In genomic region chr14:30716051-30716952, GRCm38 (mm10) we compare ENCODE assay signal across 8 mouse cellular contexts. TPM values are rescaled to one million over a fixed set of nuclear protein-coding genes. Genes with fewer than 3 reads are reported as not detected.
DNase-seq lines count a peak whose midpoint lies in the region; ATAC-seq and TF ChIP-seq lines count a peak whose summit lies in the region.

No protein-coding gene starts in this region.

- H3K4me1 ChIP-seq in embryonic fibroblast, embryonic 13.5 days (ENCODE audit: control insufficient read depth, insufficient read depth, low read length) = no peaks in the 10 kb centered on the region
- H3K4me1 ChIP-seq in heart, embryonic 11.5 days (ENCODE audit: control insufficient read depth, insufficient read depth, low read length) = no peaks in the 10 kb centered on the region
- H3K4me1 ChIP-seq in kidney, embryonic 14.5 days (ENCODE audit: control insufficient read depth, insufficient read depth, low read length) = peaks cover 7% of the 10 kb centered on the region
- H3K4me1 ChIP-seq in liver, embryonic 16.5 days (ENCODE audit: control insufficient read depth, low read depth, low read length) = peaks cover 13% of the 10 kb centered on the region

- peak overlapping the region; percentile 92 for H3K4me2 ChIP-seq in heart, embryonic 11.5 days
- H3K4me2 ChIP-seq in kidney, embryonic 14.5 days (replicated peaks; ENCODE audit: low read depth, low read length) = peak overlapping the region; percentile 84
- H3K4me2 ChIP-seq in liver, embryonic 16.5 days (ENCODE audit: low read depth, low read length) = peak overlapping the region; percentile 99

- H3K27ac ChIP-seq in embryonic fibroblast, embryonic 13.5 days (ENCODE audit: insufficient read depth, low read length) = no peak overlapping the region
- H3K27ac ChIP-seq in heart, embryonic 11.5 days (ENCODE audit: low read depth, low read length) = peak overlapping the region; percentile 74
- H3K27ac ChIP-seq in kidney, embryonic 14.5 days (ENCODE audit: low read depth, low read length) = peak overlapping the region; percentile 77
- peak overlapping the region; percentile 89 for H3K27ac ChIP-seq in liver, embryonic 16.5 days (ENCODE audit: low read length)

- peak; percentile 15; the same call in 1 of the 2 replicates for ATAC-seq in heart, embryonic 11.5 days (replicated peaks; ENCODE audit: insufficient number of reproducible peaks, low FRiP score, low TSS enrichment)
- peak; percentile 44 for ATAC-seq in kidney, embryonic 14.5 days (ENCODE audit: low FRiP score, low TSS enrichment)
- peak; percentile 65 for ATAC-seq in liver, embryonic 16.5 days (ENCODE audit: low read depth)

- H3K9me3 ChIP-seq in heart, embryonic 11.5 days (replicated peaks; ENCODE audit: control insufficient read depth, low read length) = no peaks in the 10 kb centered on the region
- no peaks in the 10 kb centered on the region for H3K9me3 ChIP-seq in kidney, embryonic 14.5 days (ENCODE audit: control insufficient read depth, low read length)
- H3K9me3 ChIP-seq in liver, embryonic 16.5 days (replicated peaks; ENCODE audit: control insufficient read depth, low read length) = no peaks in the 10 kb centered on the region

- DNase-seq in CD8-positive naive resting alpha-beta T cell, adult 2 months (ENCODE audit: low read depth in 2 of 2, low spot score in 2 of 2) = peak; percentile 13 to 33
- peak; percentile 70 to 77 for DNase-seq in adrenal gland, postnatal 36 days
- peak; percentile 78 for DNase-seq in neural tube, embryonic 10.5 days (ENCODE audit: extremely low spot score, low spot score)
- peak; percentile 76 for DNase-seq in testis, postnatal 10 days (ENCODE audit: low spot score)

- peak overlapping the region; percentile 74 for H3K9ac ChIP-seq in heart, embryonic 11.5 days (ENCODE audit: low read depth, low read length)
- H3K9ac ChIP-seq in kidney, embryonic 14.5 days (ENCODE audit: low read depth, low read length) = peak overlapping the region; percentile 93
- peak overlapping the region; percentile 90 for H3K9ac ChIP-seq in liver, embryonic 16.5 days (ENCODE audit: low read depth, low read length)

- H3K4me3 ChIP-seq in embryonic fibroblast, embryonic 13.5 days (ENCODE audit: insufficient read depth, low read length) = peak overlapping the region; percentile 81
- peak overlapping the region; percentile 69 for H3K4me3 ChIP-seq in heart, embryonic 11.5 days (ENCODE audit: low read depth, low read length)
- H3K4me3 ChIP-seq in kidney, embryonic 14.5 days (ENCODE audit: low read length) = peak overlapping the region; percentile 88
- peak overlapping the region; percentile 95 for H3K4me3 ChIP-seq in liver, embryonic 16.5 days (ENCODE audit: low read depth, low read length)

- TF ChIP-seq CTCF in embryonic fibroblast, embryonic 13.5 days (IDR thresholded peaks at IDR 0.05; ENCODE audit: borderline replicate concordance, insufficient read depth, low read length) = no peak

- H3K36me3 ChIP-seq in heart, embryonic 11.5 days (ENCODE audit: control insufficient read depth, insufficient read depth, low read length) = no peaks in the 10 kb centered on the region
- H3K36me3 ChIP-seq in kidney, embryonic 14.5 days (ENCODE audit: control insufficient read depth, insufficient read depth, low read length) = no peaks in the 10 kb centered on the region
- no peaks in the 10 kb centered on the region for H3K36me3 ChIP-seq in liver, embryonic 16.5 days (ENCODE audit: control insufficient read depth, insufficient read depth)

- WGBS in heart, embryonic 11.5 days (ENCODE audit: insufficient replicate concordance) = under 1% methylated on average over 63 of the region's 106 CpGs
- under 1% methylated on average over 79 of the region's 106 CpGs for WGBS in kidney, embryonic 14.5 days
- WGBS in liver, embryonic 16.5 days (ENCODE audit: insufficient replicate concordance) = under 1% methylated on average over 58 of the region's 106 CpGs

- peak; percentile 36; the same call in 1 of the 2 replicates for TF ChIP-seq POLR2A in embryonic fibroblast, embryonic 13.5 days (IDR thresholded peaks at IDR 0.05; ENCODE audit: low read depth, low read length)

- H3K27me3 ChIP-seq in heart, embryonic 11.5 days (ENCODE audit: control insufficient read depth, insufficient read depth, low read length) = peaks cover 6% of the 10 kb centered on the region; the same call in 1 of the 2 replicates
- peaks cover 10% of the 10 kb centered on the region for H3K27me3 ChIP-seq in kidney, embryonic 14.5 days (ENCODE audit: control insufficient read depth, insufficient read depth, low read length)
- H3K27me3 ChIP-seq in liver, embryonic 16.5 days (ENCODE audit: control insufficient read depth, insufficient read depth, low read depth, low read length) = peaks cover 10% of the 10 kb centered on the region

RNA-seq across cellular contexts. Expression of gene Sfmbt1, which starts 1.7 kb away (rescaled TPM):
- total RNA-seq in adrenal gland, postnatal 36 days (2021) = 10 to 100 TPM; 27.8 to 29.2 TPM
- 8.2 and 9.6 TPM in 2 replicates for polyA plus RNA-seq in embryonic fibroblast, embryonic 13.5 days (2011; ENCODE audit: insufficient read length, low read depth, missing spikeins)
- polyA plus RNA-seq in heart, embryonic 11.5 days (2014; fragmentation: Nextera tagmentation; extraction: Ambion mirVana) = 12.0 and 13.2 TPM in 2 replicates
- 8.5 and 18.0 TPM in 2 replicates for polyA plus RNA-seq in kidney, embryonic 14.5 days (2014; fragmentation: Nextera tagmentation; extraction: Ambion mirVana)
- polyA plus RNA-seq in liver, embryonic 16.5 days (2015; fragmentation: Nextera tagmentation; extraction: Ambion mirVana) = 11.0 and 12.0 TPM in 2 replicates

Comparison
In these comparisons a context has a peak if more than half of its experiments do, and no peak if none do; other contexts are left out.
1. DNase-seq: peak in every context shown above with its lines; median percentile 78 in neural tube, embryonic 10.5 days; 76 in testis, postnatal 10 days; 74 in adrenal gland, postnatal 36 days; 23 in CD8-positive naive resting alpha-beta T cell, adult 2 months.
2. ATAC-seq: peak in every context shown above with its lines; median percentile 65 in liver, embryonic 16.5 days; 44 in kidney, embryonic 14.5 days; 15 in heart, embryonic 11.5 days.